Mouse (Mus musculus) lung, postnatal 14 days (tissue): ENCODE results near the gene Rapgef2.
"Not testable (repeated sequence)": the region's sequence is repeated elsewhere in the genome, so short reads cannot be mapped to it uniquely, and the experiment has no call there.

ENCODE experiments used
- DNase-seq: peaks from one replicate; pipeline ENCODE4 v3.0.0; 2021

The Rapgef2 gene

GRCm38 (mm10) chr3:79083881-79084280 lies 202.4 kb downstream of the Rapgef2 start:
- DNase-seq, result no peak

- DNase-seq, result no peak
Measured at GRCm38 (mm10) chr3:79083030-79083429, 203.3 kb downstream of the Rapgef2 start.

- DNase-seq, result no peak
Measured at GRCm38 (mm10) chr3:79079076-79079475, 207.2 kb downstream of the Rapgef2 start.

GRCm38 (mm10) chr3:79074970-79075369 lies 211.3 kb downstream of the Rapgef2 start:
- DNase-seq, result no peak

- DNase-seq, result no peak
Measured at GRCm38 (mm10) chr3:79073541-79074244, 212.6 kb downstream of the Rapgef2 start.

- peak; percentile 10 for DNase-seq
Measured at GRCm38 (mm10) chr3:79071561-79071960, 214.8 kb downstream of the Rapgef2 start.

GRCm38 (mm10) chr3:79069891-79070290 lies 216.4 kb downstream of the Rapgef2 start:
- DNase-seq, result no peak

GRCm38 (mm10) chr3:79068976-79069375 lies 217.3 kb downstream of the Rapgef2 start:
- no peak for DNase-seq

- DNase-seq, result no peak
Measured at GRCm38 (mm10) chr3:79066455-79067055, 219.8 kb downstream of the Rapgef2 start.

- DNase-seq, result no peak
Measured at GRCm38 (mm10) chr3:79064096-79064495, 222.2 kb downstream of the Rapgef2 start.

- no peak for DNase-seq
Measured at GRCm38 (mm10) chr3:79061426-79061825, 224.9 kb downstream of the Rapgef2 start.

GRCm38 (mm10) chr3:79058491-79058890 lies 227.8 kb downstream of the Rapgef2 start:
- DNase-seq, result not testable (repeated sequence)

- DNase-seq, result no peak
Measured at GRCm38 (mm10) chr3:79045251-79045650, 241.1 kb downstream of the Rapgef2 start.

- DNase-seq, result no peak
Measured at GRCm38 (mm10) chr3:79042973-79043372, 243.3 kb downstream of the Rapgef2 start.

GRCm38 (mm10) chr3:79039666-79040450 lies 246.5 kb downstream of the Rapgef2 start:
- peak; percentile 25 for DNase-seq

GRCm38 (mm10) chr3:79039008-79039407 lies 247.3 kb downstream of the Rapgef2 start:
- no peak for DNase-seq

- DNase-seq, result no peak
Measured at GRCm38 (mm10) chr3:79034457-79034856, 251.9 kb downstream of the Rapgef2 start.

GRCm38 (mm10) chr3:79030855-79031254 lies 255.5 kb downstream of the Rapgef2 start:
- no peak for DNase-seq

GRCm38 (mm10) chr3:79028153-79028878 lies 258.0 kb downstream of the Rapgef2 start:
- peak; percentile 10 for DNase-seq

GRCm38 (mm10) chr3:79025983-79026382 lies 260.3 kb downstream of the Rapgef2 start:
- no peak for DNase-seq

- DNase-seq, result no peak
Measured at GRCm38 (mm10) chr3:79023735-79024328, 262.5 kb downstream of the Rapgef2 start.

GRCm38 (mm10) chr3:79022690-79023089 lies 263.6 kb downstream of the Rapgef2 start:
- no peak for DNase-seq

GRCm38 (mm10) chr3:79017440-79017839 lies 268.9 kb downstream of the Rapgef2 start:
- no peak for DNase-seq
